Mouse (Mus musculus) C3H10T1/2 (cell line): ENCODE data around the gene Zfp644. TPM values are rescaled to one million over a fixed set of nuclear protein-coding genes. Genes with fewer than 3 reads are reported as not detected.

Experiments
- polyA plus RNA-seq, 2 experiments: library from polyadenylated mRNA; unstranded; fragments of >200 nt; fragmentation: generic; extraction: Trizol; gene quantifications; one replicate each; pipeline ENCODE4 v1.2.1; 2012; ENCODE audit warnings: missing spikeins in 2 of 2

Zfp644 gene
- polyA plus RNA-seq: 1 to 10 TPM; 2.9 to 5.5 TPM

DNA sequence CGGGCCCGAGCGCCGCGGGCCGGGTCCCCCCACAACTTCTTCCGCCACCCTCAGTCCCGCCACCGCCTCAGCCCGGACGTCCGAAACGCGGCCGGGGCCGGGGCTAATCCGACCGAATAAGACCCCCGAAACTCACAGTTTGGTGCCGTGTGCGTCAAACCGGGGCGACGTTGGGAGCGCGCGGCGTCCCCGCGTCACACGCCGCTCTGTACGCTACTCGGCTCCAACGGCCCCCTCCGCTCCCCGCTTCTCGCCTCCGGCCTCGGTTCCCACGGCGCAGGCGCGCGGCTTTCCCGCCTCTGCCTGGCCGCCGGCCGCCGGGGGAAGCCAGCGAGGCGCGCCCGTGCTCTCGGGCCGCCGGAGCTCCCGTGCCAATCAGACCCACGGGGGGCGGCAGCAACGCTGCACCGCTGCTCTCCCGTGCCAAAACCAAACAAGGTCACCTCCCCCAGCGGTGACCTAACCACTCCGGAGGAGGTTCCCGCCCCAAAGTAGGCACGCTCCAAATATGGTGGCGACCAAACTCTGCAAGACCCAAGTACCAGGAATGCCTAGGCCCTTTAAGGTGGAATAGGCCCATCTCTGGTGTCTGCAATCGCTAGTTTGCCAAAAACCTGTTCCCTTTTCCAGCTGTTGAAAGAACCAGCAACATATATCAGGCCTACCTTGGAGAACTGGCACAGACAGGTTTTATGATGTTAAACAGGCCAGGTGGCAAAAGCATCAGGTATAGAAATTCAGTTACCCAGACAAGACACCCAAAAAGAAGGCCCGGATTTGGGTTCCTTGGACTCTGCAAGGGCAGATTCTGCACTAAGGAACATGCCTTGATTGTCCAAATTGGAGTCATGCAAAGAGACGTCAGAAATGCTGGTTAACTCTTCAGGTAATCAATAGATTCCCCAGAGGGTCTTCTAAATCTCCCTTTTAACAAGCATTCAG lies at the start of gene Zfp644:
Gene Zfp644 (minus strand): TSS at position 892 of the 942 bp plus-strand sequence.

GRCm38 (mm10) chr5:106608798-106609197 lies 88.3 kb downstream of the Zfp644 start, which contains the start of gene Gm17304:
Gene Gm17304, plus strand, starts transcription at chr5:106609098.

Other genes with a start within 250 kb of the Zfp644 start
- gene Barhl2, start 239.1 kb downstream of the Zfp644 start, polyA plus RNA-seq: not detected
- gene Gm17304, start 88.2 kb downstream of the Zfp644 start, polyA plus RNA-seq: not detected
- gene Hfm1, start 229.0 kb upstream of the Zfp644 start, polyA plus RNA-seq: not detected